Mouse (Mus musculus) liver, embryonic 14.5 days (tissue): ENCODE results near the gene Ncbp3.

Experiments used
- CTCF ChIP-seq: IDR thresholded peaks from 2 replicates; pipeline ENCODE4 v1.5.1; 2016; ENCODE audit warnings: antibody characterized with exemption, low read depth, control low read depth
- EP300 ChIP-seq: IDR thresholded peaks from 2 replicates; pipeline ENCODE4 v1.6.1; 2016; ENCODE audit warnings: antibody characterized with exemption, low read depth

DNA sequence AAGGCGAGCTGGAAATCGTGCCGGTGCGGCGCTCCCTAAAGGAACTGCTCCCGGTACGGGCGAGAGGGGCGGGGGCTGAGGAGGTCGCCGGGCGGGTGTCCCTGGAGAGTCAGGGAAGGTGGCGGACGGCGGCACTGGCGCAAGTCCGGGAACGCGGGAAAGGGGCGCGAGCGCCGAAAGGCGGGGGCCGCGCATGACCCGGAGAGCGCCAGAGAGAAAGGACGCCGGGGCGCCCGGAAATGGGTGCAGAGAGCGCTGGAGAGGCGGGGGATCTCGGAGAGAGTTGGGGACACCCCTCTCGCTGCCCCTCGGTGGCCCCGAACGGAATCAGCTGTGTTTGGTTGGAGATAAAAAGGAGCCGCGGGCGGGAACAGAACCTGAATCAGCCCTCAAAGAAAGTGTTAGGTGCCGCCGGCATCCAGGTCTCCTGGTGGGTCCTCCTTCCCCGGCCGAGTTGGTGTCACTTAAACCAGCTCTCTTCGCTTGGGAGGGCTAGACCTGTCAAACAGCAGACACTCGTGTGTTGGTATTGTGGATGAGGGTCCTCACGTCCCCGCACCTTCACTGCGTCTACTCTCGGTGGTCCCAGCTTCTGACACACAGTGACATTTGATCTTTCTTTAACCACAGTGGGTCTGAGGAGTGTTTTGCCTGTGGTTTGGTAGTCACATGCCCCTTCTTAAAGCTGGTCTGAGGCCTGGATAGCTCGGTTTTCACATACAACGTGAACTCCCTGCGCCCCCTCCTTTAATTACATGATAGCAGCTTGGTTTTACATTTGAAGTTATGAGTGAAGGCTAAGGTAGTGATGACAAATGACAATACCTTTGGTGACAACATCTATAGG, 670 bp downstream of the Ncbp3 start:
- 0 out of 2 replicates have a peak, but pooled peaks have one; percentile 3 for TF ChIP-seq CTCF
- TF ChIP-seq EP300 = no peak
